Comparison of ENCODE assay signal across 8 mouse cellular contexts in the genomic region with DNA sequence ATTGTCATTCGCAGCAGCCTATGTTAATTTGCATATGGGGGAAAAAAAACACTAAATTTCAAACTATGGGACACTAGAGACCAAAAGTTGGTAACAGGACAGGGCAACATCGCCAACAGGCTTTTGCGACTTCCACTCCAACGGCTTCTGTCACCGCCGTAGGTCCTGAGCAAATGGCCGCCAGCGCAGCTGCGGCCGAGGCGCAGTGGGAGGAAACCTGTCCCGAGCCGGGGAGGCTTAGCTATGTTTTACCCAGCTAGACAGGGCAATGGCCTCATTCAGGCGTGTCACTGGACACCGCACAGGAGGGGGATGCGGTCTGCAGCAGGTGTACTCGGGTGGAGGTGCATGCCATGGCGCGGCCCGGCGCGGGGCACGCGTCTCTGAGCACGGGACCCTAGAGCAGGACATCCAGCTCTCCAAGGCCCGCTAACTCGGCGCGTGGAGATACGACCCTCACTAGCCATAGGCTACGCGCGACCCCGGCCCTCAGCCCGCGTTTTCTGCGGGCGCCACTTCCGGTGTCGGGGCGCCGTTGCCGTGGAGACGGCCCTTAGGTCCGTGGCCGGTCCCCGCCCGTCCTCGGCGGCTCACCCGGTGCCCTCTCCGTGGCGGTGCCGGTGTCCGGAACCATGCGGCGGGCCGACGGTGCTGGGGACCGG. TPM values are rescaled to one million over a fixed set of nuclear protein-coding genes. Genes with fewer than 3 reads are reported as not detected.
DNase-seq lines count a peak whose midpoint lies in the region; ATAC-seq and TF ChIP-seq lines count a peak whose summit lies in the region.

No protein-coding gene starts in this region.

- no peaks in the 10 kb centered on the region for H3K9me3 ChIP-seq in hindbrain, embryonic 11.5 days (ENCODE audit: control insufficient read depth, low read length)
- H3K9me3 ChIP-seq in liver, postnatal 0 days (ENCODE audit: low read length), result no peaks in the 10 kb centered on the region

- peaks cover 25% of the 10 kb centered on the region for H3K36me3 ChIP-seq in C2C12 (ENCODE audit: control insufficient read depth, insufficient read depth)
- H3K36me3 ChIP-seq in hindbrain, embryonic 11.5 days (ENCODE audit: control insufficient read depth, insufficient read depth, low read length), result peaks cover 2% of the 10 kb centered on the region; the same call in 1 of the 2 replicates
- peaks cover 10% of the 10 kb centered on the region for H3K36me3 ChIP-seq in liver, postnatal 0 days (replicated peaks; ENCODE audit: insufficient read depth, low read length)

- H3K4me1 ChIP-seq in cortical plate, adult 2 months (ENCODE audit: control insufficient read depth, insufficient read depth, low read length), result peaks cover 3% of the 10 kb centered on the region; the same call in 1 of the 2 replicates
- peaks cover 8% of the 10 kb centered on the region; the same call in 1 of the 2 replicates for H3K4me1 ChIP-seq in hindbrain, embryonic 11.5 days (replicated peaks; ENCODE audit: control insufficient read depth, insufficient read depth, low read length)
- H3K4me1 ChIP-seq in liver, postnatal 0 days (ENCODE audit: insufficient read depth), result peaks cover 30% of the 10 kb centered on the region

- no peak for TF ChIP-seq CTCF in C2C12 (IDR thresholded peaks at IDR 0.05; ENCODE audit: control insufficient read depth, insufficient read depth, insufficient read length)
- no peak for TF ChIP-seq CTCF in cortical plate, adult 2 months (IDR thresholded peaks at IDR 0.05; ENCODE audit: extremely low read depth, insufficient read depth, low read length)
- TF ChIP-seq CTCF in liver, postnatal 0 days (IDR thresholded peaks at IDR 0.05; ENCODE audit: low read depth), result no peak

- TF ChIP-seq POLR2A in cortical plate, adult 2 months (IDR thresholded peaks at IDR 0.05; ENCODE audit: extremely low read depth, insufficient read depth, low read length), result no peak

- H3K79me2 ChIP-seq in C2C12 (ENCODE audit: control insufficient read depth, insufficient read depth), result peaks cover 23% of the 10 kb centered on the region

- H3K27ac ChIP-seq in cortical plate, adult 2 months (ENCODE audit: insufficient read depth, low read length), result peak overlapping the region; percentile 79
- H3K27ac ChIP-seq in hindbrain, embryonic 11.5 days (ENCODE audit: low read depth, low read length), result peak overlapping the region; percentile 95
- peak overlapping the region; percentile 93 for H3K27ac ChIP-seq in liver, postnatal 0 days (ENCODE audit: low read depth)

- peak overlapping the region; percentile 77 for H3K9ac ChIP-seq in hindbrain, embryonic 11.5 days (ENCODE audit: low read depth, low read length)
- H3K9ac ChIP-seq in liver, postnatal 0 days (replicated peaks), result peak overlapping the region; percentile 89

- peak; percentile 22; the same call in 1 of the 2 replicates for ATAC-seq in frontal cortex, adult (ENCODE audit: low TSS enrichment)
- peak; percentile 79 for ATAC-seq in hindbrain, embryonic 11.5 days (ENCODE audit: low FRiP score)
- ATAC-seq in liver, postnatal 0 days, result peak; percentile 78

- no peak for TF ChIP-seq EP300 in liver, postnatal 0 days (IDR thresholded peaks at IDR 0.05; ENCODE audit: low read depth)

- peak overlapping the region; percentile 81 for H3K4me2 ChIP-seq in hindbrain, embryonic 11.5 days (replicated peaks; ENCODE audit: low read depth, low read length)
- H3K4me2 ChIP-seq in liver, postnatal 0 days (ENCODE audit: low read depth, low read length), result peak overlapping the region; percentile 91

- H3ac ChIP-seq in C2C12 (ENCODE audit: control insufficient read depth, insufficient read length, low read depth), result peak overlapping the region; percentile 84

- peak overlapping the region; percentile 63 for H3K4me3 ChIP-seq in C2C12 (ENCODE audit: insufficient read depth, poor library complexity, severe bottlenecking)
- peak overlapping the region; percentile 91 for H3K4me3 ChIP-seq in cortical plate, adult 2 months (ENCODE audit: insufficient read depth, low read length)
- peak overlapping the region; percentile 74 for H3K4me3 ChIP-seq in hindbrain, embryonic 11.5 days (ENCODE audit: low read depth, low read length)
- peak overlapping the region; percentile 91 for H3K4me3 ChIP-seq in liver, postnatal 0 days (ENCODE audit: low read depth, low read length)

- WGBS in hindbrain, embryonic 11.5 days, result 1% methylated on average over 60 of the region's 60 CpGs
- WGBS in liver, postnatal 0 days (ENCODE audit: insufficient replicate concordance), result under 1% methylated on average over 49 of the region's 60 CpGs

- no peak for DNase-seq in frontal cortex, postnatal 10 days (ENCODE audit: low spot score in 2 of 2)
- peak; percentile 87 for DNase-seq in hindbrain, embryonic 11.5 days (ENCODE audit: low spot score)
- no peak for DNase-seq in liver, postnatal 0 days
- DNase-seq in retina, embryonic 14.5 days (ENCODE audit: low spot score), result peak; percentile 80
- no peak for DNase-seq in cerebellum, postnatal 36 days

- peaks cover 8% of the 10 kb centered on the region for H3K79me3 ChIP-seq in C2C12 (ENCODE audit: low read depth)

- H3K27me3 ChIP-seq in C2C12 (ENCODE audit: control insufficient read depth, insufficient read depth, insufficient read length), result no peaks in the 10 kb centered on the region
- H3K27me3 ChIP-seq in hindbrain, embryonic 11.5 days (ENCODE audit: control insufficient read depth, insufficient read depth, low read length), result no peaks in the 10 kb centered on the region
- H3K27me3 ChIP-seq in liver, postnatal 0 days (ENCODE audit: insufficient read depth, low read length), result no peaks in the 10 kb centered on the region

TF ChIP-seq in C2C12, 6 proteins besides CTCF, POLR2A, EP300 and RAD21:
- TF ChIP-seq MYOD1 (IDR thresholded peaks at IDR 0.05; ENCODE audit: control insufficient read depth, insufficient read length, low read depth) (no peak), MYOG (IDR thresholded peaks at IDR 0.05; ENCODE audit: control insufficient read depth, extremely low read depth, insufficient read length) (no peak), USF1 (IDR thresholded peaks at IDR 0.05; ENCODE audit: low read depth) (no peak)
TF ChIP-seq in C2C12: peak in this region for 0.

RNA-seq across cellular contexts. Expression of gene Nacc2, which starts 16.7 kb away (rescaled TPM):
- 20.8 TPM for polyA plus RNA-seq in C2C12 (2012; fragmentation: generic; extraction: Trizol)
- polyA plus RNA-seq in cortical plate, adult 2 months (2012; rRNA removed), result 46.9 and 53.6 TPM in 2 replicates
- 5.7 and 7.2 TPM in 2 replicates for polyA plus RNA-seq in hindbrain, embryonic 11.5 days (2014; fragmentation: Nextera tagmentation; extraction: Ambion mirVana)
- polyA plus RNA-seq in liver, postnatal 0 days (2015; fragmentation: Nextera tagmentation; extraction: Ambion mirVana), result 3.9 and 4.9 TPM in 2 replicates

Comparison
In these comparisons a context has a peak if more than half of its experiments do, and no peak if none do; other contexts are left out.
1. ATAC-seq: peak in every context shown above with its lines; median percentile 79 in hindbrain, embryonic 11.5 days; 78 in liver, postnatal 0 days; 22 in frontal cortex, adult.
2. DNase-seq: peak in hindbrain, embryonic 11.5 days (single experiment) and retina, embryonic 14.5 days (single experiment); none in frontal cortex, postnatal 10 days (0 of 2), liver, postnatal 0 days (single experiment) and cerebellum, postnatal 36 days (0 of 2).
3. Peak in every context shown above with its lines, with median percentiles within 50 percentile points of each other: H3K4me3 ChIP-seq and H3K27ac ChIP-seq.